Comparison of ENCODE assay signal across 4 mouse cellular contexts in the genomic region with DNA sequence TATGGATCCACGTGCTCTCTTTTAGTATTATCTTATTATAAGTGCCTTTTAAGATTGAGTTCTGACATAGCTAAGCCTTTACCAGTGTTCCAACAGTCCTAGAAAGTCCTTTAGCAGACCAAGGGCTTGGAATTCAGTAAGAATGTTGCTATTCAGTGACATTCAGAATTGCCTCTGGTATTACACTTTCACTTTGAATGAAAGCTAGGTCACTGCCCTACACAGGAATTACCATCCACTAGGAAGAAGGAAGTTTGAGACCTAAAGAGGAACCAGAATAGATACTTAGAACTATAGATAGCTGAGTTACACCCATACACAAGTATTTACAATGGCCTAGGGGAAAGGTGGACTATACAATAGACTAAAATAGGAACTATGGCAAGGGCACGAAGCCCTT. TPM values are rescaled to one million over a fixed set of nuclear protein-coding genes. Genes with fewer than 3 reads are reported as not detected.
DNase-seq lines count a peak whose midpoint lies in the region; TF ChIP-seq lines count a peak whose summit lies in the region.
"Not testable (repeated sequence)": the region's sequence is repeated elsewhere in the genome, so short reads cannot be mapped to it uniquely, and the experiment has no call there.

No protein-coding gene starts in this region.

- not testable (repeated sequence) for H3K4me1 ChIP-seq in MEL (ENCODE audit: control insufficient read depth in 1 of 2, insufficient read depth in 2 of 2, low read length in 2 of 2)
- peaks cover 43% of the 10 kb centered on the region for H3K4me1 ChIP-seq in bone marrow macrophage, adult 2 months (ENCODE audit: control insufficient read depth, insufficient read depth, low read length)

- H3K9me3 ChIP-seq in MEL (replicated peaks; ENCODE audit: insufficient read depth, low read length): not testable (repeated sequence)

- DNase-seq in ES-CJ7 (ENCODE audit: low read depth, low spot score) (peak; percentile 17), MEL (ENCODE audit: low read depth, low spot score) (peak; percentile 32), R1 (ENCODE audit: low read depth, low spot score) (peak; percentile 63)

- H3K36me3 ChIP-seq in MEL (ENCODE audit: control insufficient read depth in 1 of 2, insufficient read depth in 2 of 2, low read length in 2 of 2): peaks cover 13 to 31% of the 10 kb centered on the region in 2 experiments

- TF ChIP-seq CTCF in MEL (IDR thresholded peaks at IDR 0.05 in 2 of 3, conservative IDR thresholded peaks at IDR 0.05 in 1 of 3; ENCODE audit: control insufficient read depth in 1 of 3, insufficient read depth in 1 of 3, low read depth in 2 of 3, low read length in 3 of 3, poor library complexity in 1 of 3, severe bottlenecking in 1 of 3); bone marrow macrophage, adult 2 months (IDR thresholded peaks at IDR 0.05; ENCODE audit: low read depth, low read length): not testable (repeated sequence)

- not testable (repeated sequence) for H3K9ac ChIP-seq in MEL (ENCODE audit: control insufficient read depth, low read depth, low read length, poor library complexity, severe bottlenecking)

- not testable (repeated sequence) for H3K79me2 ChIP-seq in MEL (ENCODE audit: control insufficient read depth, insufficient read depth, low read length, poor library complexity)

- TF ChIP-seq POLR2A in MEL (IDR thresholded peaks at IDR 0.05; ENCODE audit: control insufficient read depth in 1 of 2, insufficient read depth in 1 of 2, low read depth in 1 of 2, low read length in 2 of 2, poor library complexity in 1 of 2); bone marrow macrophage, adult 2 months (IDR thresholded peaks at IDR 0.05; ENCODE audit: borderline replicate concordance, low read depth, low read length): not testable (repeated sequence)

- not testable (repeated sequence) for H3K27me3 ChIP-seq in MEL (ENCODE audit: control insufficient read depth in 1 of 2, insufficient read depth in 2 of 2, low read length in 2 of 2)

- not testable (repeated sequence) for H3K27ac ChIP-seq in MEL (ENCODE audit: control insufficient read depth, low read depth, low read length)
- peak overlapping the region; percentile 59 for H3K27ac ChIP-seq in bone marrow macrophage, adult 2 months (ENCODE audit: insufficient read depth, low read depth, low read length)

- not testable (repeated sequence) for TF ChIP-seq EP300 in MEL (IDR thresholded peaks at IDR 0.05; ENCODE audit: low read depth in 1 of 2, low read length in 2 of 2)

- not testable (repeated sequence) for H3K4me3 ChIP-seq in MEL (ENCODE audit: control insufficient read depth in 1 of 2, insufficient read depth in 1 of 2, low read depth in 2 of 2, low read length in 2 of 2); bone marrow macrophage, adult 2 months (ENCODE audit: insufficient read depth, low read length)

- not testable (repeated sequence) for TF ChIP-seq RAD21 in MEL (IDR thresholded peaks at IDR 0.05; ENCODE audit: low read depth, low read length)

RNA-seq across cellular contexts. Expression of a gene that starts 40.7 kb away (rescaled TPM):
- total RNA-seq in MEL (2012; rRNA removed): 199 and 201 TPM in 2 replicates
- 100 to 1,000 TPM in 1 of 2 experiments, 10 to 100 TPM in 1; 89.7 to 188 TPM for polyA plus RNA-seq in MEL (2012; ENCODE audit: insufficient read depth in 1 of 2, insufficient read length in 2 of 2, low read depth in 1 of 2, low replicate concordance in 2 of 2, missing spikeins in 1 of 2)
- polyA plus RNA-seq in bone marrow macrophage, adult 2 months (2012; ENCODE audit: insufficient read depth, insufficient read length, missing spikeins): 277 and 281 TPM in 2 replicates

RNA-seq across cellular contexts. Expression of a gene that starts 54.1 kb away (rescaled TPM):
- total RNA-seq in MEL (2012; rRNA removed): 2,275 and 2,420 TPM in 2 replicates
- polyA plus RNA-seq in MEL (2012; ENCODE audit: insufficient read depth in 1 of 2, insufficient read length in 2 of 2, low read depth in 1 of 2, low replicate concordance in 2 of 2, missing spikeins in 1 of 2): 100 to 1,000 TPM in 1 of 2 experiments, not detected in 1; 589 TPM
- polyA plus RNA-seq in bone marrow macrophage, adult 2 months (2012; ENCODE audit: insufficient read depth, insufficient read length, missing spikeins): 1,086 and 1,198 TPM in 2 replicates
